Mouse (Mus musculus): Measurements from ENCODE around the gene Bbs9. TPM values are rescaled to one million over a fixed set of nuclear protein-coding genes. Genes with fewer than 3 reads are reported as not detected.

Gene Bbs9
- total RNA-seq, 4 experiments from 2014 or later = 24.8 to 28.7 (median 27.8) TPM

DNA sequence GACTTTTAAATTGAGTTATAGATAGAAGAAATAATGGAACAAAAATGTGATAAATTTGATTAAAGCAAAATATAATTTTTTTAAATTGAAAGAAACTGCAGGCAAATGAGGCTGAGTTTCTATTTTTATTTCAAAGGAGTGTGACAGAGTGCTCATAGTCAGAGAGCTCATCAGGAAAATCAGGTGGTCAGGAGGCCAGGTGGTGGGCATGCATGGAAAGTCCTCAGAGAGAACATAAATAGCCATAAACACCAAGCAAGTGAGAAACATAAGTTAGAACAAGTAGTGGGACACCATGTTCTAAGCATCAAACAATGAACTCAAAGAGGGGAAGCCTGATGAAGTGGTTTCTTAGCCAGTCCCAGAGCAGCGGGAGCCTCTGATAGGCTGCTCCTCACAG lies 266.5 kb downstream of the Bbs9 start:
- DNase-seq (ENCODE audit: low spot score in 2 of 2) = no peak

DNA sequence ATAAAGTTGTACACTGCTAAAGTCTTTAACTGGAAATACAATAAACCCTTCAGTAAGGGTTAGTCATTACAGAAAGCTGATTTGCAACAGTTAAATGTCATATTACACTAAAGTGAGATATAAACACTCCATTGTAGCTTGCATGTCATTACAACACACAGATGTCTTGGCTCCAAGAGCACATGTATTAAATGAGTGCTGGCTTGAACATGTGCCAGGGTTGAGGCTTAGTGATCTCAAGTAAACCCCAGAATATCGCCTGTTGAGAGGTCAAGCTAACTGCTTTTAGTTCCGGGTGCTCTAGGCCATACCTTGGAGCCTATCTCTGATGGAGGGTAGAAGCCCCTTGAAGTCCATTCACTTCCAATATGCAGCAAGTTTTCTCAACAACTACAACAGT lies 273.1 kb downstream of the Bbs9 start:
- no peak for DNase-seq (ENCODE audit: low spot score in 2 of 2)

DNA sequence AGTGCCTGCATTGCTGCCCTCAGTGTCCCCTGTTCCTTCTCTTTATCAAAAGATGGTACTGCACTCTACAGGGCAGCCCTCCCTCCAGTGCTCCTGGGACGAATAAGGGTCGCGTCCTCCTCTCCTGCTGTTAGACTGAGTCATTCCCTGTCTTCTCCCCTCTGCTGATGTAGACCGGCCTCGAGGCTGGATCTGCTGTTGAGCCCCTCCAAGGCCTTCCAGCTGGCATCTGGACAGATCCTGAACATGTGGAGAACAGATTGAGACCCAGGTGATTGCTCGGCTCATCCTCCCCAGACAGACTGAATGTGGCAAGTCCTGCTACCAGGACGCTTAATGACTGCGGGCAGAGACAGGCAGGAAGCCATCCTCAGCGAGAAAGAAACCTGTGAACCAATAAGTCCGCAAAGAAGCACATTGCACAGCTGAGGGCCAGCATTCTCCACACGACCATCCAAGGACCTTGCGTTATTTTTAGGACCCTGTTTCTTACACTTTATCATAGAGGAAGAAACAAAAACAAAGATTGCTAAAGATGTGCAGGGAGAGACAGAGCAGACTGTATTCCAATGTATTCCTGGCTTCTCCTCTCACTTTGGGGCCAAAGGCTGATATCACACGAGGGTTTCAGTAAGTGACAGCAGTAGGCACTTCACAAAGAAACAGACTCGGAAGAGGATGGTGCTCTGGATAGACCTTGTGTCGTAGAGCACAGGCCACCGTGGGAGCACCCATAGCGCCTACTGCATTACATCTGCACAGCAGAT lies 275.4 kb downstream of the Bbs9 start:
- no peak for DNase-seq (ENCODE audit: low spot score in 2 of 2)

- DNase-seq (ENCODE audit: low spot score in 2 of 2) = no peak
Observed at GRCm38 (mm10) chr9:22751546-22751929, 276.0 kb downstream of the Bbs9 start.

GRCm38 (mm10) chr9:22754081-22754672 lies 278.7 kb downstream of the Bbs9 start:
- DNase-seq (ENCODE audit: low spot score in 2 of 2) = no peak

DNA sequence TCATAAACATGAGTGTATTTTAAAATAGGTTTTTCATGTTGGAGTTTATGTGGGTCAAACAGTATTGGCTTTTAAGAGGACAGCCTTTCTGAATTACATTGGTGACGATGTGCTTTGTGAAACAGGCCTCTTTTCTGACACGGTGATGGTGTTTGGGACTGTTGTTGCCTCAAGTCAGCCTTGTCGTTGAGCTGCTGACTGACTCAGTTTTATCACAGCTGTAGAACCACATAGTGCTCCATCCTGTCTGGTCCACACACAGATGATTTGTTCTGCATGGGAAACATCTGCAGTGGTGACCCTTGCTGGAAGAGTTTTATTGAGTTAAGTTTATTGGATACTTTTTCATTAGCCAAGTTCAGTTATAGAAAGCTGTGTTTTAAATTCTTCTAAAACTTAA lies 283.0 kb downstream of the Bbs9 start:
- DNase-seq (ENCODE audit: low spot score in 2 of 2) = no peak

GRCm38 (mm10) chr9:22759241-22759640 lies 283.7 kb downstream of the Bbs9 start:
- DNase-seq (ENCODE audit: low spot score in 2 of 2) = no peak

GRCm38 (mm10) chr9:22760376-22760775 lies 284.9 kb downstream of the Bbs9 start:
- no peak for DNase-seq (ENCODE audit: low spot score in 2 of 2)

GRCm38 (mm10) chr9:22761487-22761886 lies 286.0 kb downstream of the Bbs9 start:
- DNase-seq (ENCODE audit: low spot score in 2 of 2) = no peak

- DNase-seq (ENCODE audit: low spot score in 2 of 2) = no peak
Observed at GRCm38 (mm10) chr9:22765618-22766220, 290.2 kb downstream of the Bbs9 start.

GRCm38 (mm10) chr9:22767154-22767553 lies 291.6 kb downstream of the Bbs9 start:
- no peak for DNase-seq (ENCODE audit: low spot score in 2 of 2)

DNA sequence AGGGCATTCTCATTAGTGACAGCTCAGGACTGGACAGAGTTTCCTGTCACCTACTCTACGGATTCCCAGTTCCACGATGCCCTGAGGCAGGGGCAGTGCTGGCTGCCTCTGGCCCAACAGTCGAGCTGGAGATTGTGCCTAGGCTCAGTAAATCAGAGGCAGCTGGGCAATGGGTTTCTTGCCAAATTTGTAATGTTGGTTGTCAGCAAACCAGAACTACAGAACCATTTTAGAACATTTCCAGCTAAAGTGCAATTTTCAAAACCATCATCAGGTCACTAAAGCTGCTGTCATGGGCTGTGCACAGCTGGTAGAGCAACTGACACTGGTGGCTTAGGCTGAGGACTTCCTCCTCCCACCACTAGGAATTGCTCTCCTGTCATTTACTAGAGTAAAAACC lies 292.3 kb downstream of the Bbs9 start:
- no peak for DNase-seq (ENCODE audit: low spot score in 2 of 2)

GRCm38 (mm10) chr9:22771785-22772184 lies 296.3 kb downstream of the Bbs9 start:
- DNase-seq (ENCODE audit: low spot score in 2 of 2) = no peak

DNA sequence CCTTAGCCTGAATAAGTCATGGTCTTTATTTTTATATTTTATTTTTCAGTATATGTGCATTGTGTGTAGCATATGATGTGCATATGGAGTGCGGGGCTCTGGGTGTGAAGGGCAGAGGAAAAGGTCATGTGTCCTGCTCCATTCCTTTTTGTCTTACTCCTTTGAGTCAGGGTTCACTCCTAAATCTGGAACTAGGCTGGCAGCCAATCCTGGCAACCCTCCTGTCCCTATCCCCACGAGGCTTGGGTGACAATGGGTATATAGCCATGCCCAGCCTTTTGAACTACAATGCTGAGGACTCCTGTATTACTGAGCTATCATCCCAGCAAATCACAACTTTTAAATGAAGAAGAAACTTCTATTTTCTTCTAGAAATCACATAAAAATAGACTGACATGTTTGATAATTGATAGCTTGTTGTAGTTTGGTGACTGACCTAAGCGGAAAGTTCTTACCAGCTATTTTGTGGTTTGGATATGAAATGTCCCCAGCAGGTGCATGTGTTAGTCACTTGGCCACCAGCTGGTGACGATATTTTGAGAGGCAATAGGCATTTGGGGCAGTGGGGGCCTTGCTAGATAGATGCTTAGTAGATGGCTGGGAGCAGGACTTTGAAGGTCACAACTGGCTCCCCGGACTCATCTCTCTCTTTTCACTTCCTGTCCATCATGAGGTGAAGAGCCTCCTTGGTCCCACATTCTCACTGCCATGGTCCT lies 300.9 kb downstream of the Bbs9 start:
- no peak for DNase-seq (ENCODE audit: low spot score in 2 of 2)

GRCm38 (mm10) chr9:22777425-22777824 lies 301.9 kb downstream of the Bbs9 start:
- DNase-seq (ENCODE audit: low spot score in 2 of 2) = no peak

DNA sequence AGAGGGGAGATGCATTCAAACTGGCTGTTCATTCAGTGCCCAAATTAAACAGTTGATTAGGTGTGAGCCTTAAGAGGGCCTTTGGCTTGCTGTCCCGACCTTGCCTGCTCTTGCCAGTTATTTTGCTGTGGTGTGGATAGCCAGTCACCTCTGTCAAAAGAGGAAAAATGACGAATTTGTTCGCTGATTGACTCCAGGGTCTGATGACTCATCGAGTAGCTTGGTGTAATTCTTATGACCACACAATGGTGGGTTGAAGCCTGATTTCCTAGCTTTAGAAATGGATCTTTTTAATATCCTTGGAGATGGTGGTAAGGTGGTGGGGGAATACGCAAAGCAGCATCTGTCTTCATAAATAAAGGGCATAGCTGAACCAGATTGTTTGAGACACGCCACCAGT lies 304.1 kb downstream of the Bbs9 start:
- no peak for DNase-seq (ENCODE audit: low spot score in 2 of 2)

DNA sequence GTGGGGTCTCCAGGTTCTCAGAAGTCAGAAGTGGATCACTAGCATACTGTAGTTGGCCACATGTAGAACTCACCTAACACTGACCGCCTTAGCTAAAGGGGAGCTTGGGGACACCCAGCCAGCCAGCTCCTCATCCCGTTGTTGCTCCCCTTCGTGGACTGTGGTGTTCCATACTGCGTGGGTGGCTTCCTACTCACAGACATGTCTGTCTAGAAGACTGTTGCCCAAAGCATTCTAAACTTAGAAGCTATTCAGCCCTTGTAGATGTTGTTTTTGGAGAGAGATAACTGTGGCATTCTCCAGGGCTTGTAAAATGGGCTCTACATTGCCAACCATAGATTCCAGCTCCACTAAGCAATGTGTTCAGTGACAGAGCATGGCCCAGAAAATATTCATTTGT lies 310.5 kb downstream of the Bbs9 start:
- DNase-seq (ENCODE audit: low spot score in 2 of 2) = no peak

- no peak for DNase-seq (ENCODE audit: low spot score in 2 of 2)
Observed at GRCm38 (mm10) chr9:22788423-22788822, 312.9 kb downstream of the Bbs9 start.

DNA sequence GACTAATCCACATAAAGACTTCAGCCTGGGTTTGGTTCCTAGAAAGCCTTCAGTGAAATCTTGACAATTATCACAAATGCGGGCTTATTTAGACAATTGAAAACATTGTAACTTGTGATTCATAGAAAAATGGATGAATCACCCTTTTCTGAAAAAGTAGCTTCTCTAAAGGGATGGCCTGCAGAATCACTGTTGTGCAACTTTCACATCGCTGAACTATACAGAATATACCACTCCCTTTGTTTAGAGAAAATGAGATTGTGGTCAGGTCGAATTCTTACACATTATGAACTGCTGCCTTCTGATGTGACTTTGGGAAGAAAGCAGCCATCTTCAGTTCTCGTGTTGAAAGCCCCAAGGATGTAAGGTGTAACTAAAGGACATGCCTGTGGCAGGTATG lies 313.3 kb downstream of the Bbs9 start:
- DNase-seq (ENCODE audit: low spot score in 2 of 2) = no peak

DNA sequence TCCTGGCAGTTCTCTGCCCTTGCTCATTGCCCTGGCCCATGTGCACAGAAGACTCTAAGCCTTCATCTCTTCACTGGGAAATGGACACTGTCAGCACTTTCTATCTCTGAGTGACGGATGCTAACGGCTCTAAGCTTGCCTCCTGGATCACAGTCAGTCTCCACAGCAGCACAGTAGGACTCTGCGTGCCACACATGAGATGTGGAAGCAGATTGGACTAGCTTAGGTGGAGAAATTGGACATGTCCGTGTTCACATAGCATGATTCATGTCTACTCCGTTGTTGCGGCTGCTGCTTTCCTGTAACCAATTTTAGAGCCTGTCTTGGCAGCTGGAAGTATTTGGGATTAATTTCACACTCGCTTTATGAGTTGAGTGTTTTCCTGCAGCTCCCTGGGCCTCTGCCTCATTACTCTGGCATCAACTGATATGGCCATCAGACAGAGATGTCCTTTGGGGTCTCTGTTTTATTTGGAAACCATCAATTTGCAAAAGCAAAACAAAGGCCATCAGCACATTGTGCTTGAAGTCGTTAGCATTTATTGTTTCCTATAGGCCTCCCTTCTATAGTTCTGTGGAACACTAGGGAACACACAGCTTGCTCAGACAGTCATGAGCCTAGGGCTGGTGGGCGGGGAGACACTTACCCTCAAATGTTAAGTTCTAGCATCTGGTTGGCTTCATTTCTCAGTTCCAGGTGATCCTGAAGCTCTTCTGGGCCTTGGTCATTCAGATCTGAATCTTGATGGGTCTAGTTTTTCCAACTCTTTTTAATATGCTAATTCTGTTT lies 314.1 kb downstream of the Bbs9 start:
- no peak for DNase-seq (ENCODE audit: low spot score in 2 of 2)

DNA sequence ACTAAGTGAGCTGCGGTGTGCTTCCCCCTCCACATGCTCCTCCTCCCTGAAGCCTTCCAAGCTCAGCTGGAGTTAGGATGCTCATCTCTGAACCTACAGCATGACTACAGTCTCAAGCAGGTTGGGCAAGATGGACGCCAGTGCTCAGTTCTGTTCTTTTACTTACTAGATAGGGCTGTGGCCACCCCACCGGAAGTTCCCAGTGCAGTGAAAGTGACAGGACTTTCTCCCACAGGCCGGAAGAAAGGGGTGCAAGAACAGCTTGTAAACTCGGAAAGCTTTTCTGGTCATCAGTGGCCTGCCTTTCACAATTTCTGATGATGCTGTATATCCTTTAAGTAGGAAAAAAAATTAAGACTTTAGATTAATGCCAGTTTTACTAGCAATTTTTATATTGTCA lies 315.7 kb downstream of the Bbs9 start:
- no peak for DNase-seq (ENCODE audit: low spot score in 2 of 2)

Data from layer of hippocampus, adult 8-10 months (tissue).